Mouse (Mus musculus) T-helper 1 cell (primary cell): ENCODE measurements around the gene Ncoa7.
"Not testable (repeated sequence)": the region's sequence is repeated elsewhere in the genome, so short reads cannot be mapped to it uniquely, and the experiment has no call there.

ENCODE experiments used
- in situ Hi-C: fragments of 300-600 bp; cut with MboI, MseI; formaldehyde crosslinking; loops from one replicate; pipeline ENCODE4 v1.15.1; 2025; ENCODE audit warnings: high pct_unique_total_duplicates

Ncoa7 gene

DNA sequence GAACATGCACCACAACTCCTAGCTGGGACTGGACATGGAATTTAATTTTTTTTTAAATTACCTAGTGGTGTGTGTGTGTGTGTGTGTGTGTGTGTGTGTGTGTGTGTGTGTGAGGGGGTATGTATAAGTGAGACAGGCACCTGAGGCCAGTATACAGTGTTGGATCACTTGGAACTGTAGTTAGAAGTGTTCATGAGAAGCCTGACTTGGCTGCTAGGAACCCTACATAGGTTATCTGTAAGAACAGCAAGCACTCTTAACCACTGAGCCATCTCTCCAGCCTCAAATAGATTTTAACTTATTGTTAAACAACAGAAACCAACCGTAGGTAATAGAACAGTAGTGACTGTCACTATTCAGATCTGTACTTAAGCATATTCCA, 14.8 kb downstream of the Ncoa7 start:
- in situ Hi-C loops, result loop anchor here (5.0 kb wide), 1 partner anchor 51 kb away; no protein-coding TSS in a partner anchor

DNA sequence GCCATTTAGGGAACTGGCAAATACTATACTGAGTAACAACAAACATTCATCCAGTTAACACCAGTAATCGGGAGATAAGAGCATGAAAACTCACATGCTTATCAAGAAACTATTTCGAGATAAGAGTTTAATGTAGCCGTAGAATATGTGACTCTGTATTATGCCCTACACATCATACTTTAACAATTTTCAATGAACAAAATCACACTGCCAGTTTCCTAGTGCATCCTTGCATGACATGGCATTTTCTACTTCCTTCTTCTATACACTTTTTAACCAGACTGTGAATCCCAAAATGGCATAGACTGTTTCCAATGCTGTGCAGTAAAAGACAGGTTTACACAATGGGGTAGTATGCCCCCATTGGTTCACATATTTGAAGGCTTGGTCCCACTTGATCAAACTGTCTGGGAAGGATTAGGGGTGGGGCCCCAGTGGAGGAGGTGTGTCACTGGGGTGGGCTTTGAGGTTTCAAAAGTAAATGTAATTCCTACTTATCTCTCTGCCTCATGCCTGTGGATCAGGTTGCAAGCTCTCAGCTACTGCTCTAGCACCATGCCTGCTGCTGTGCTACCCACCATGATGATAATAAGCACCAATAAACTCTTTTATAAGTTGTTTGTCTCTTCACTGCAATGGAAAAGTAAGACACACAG, 15.3 kb downstream of the Ncoa7 start:
- in situ Hi-C loops, result loop anchor here (5.0 kb wide), 1 partner anchor 51 kb away; no protein-coding TSS in a partner anchor

DNA sequence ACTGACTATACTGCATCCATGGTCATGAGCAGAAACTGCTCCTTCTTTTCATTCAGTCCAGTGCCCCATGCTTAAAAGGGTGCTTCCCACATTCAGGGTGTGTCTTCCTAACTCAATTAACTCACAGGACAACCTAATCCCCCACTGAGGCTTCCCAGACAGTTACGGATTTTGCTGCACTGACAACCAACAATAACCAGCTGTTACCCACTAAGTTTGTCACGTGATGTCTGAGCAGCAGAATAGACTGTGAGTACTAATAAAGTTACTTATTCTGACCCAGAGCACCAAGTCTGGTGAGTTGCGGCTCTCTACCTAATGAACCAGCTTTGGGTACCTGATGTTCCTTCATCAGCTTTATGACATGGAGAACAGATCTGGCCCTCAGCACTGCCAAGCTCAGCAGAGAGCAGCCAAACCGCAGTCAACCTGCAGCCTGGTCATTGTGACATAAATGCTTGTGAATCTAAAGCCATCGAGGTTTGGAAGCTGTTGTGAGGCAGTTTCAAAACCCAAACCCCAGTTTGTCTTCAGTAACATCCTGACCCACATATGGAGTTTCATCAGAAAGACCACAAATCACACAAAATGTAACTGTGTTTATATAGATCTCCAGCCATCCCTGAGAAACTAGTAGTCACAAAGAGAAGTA, 16.9 kb downstream of the Ncoa7 start:
- in situ Hi-C loops, result loop anchor here (5.0 kb wide), 1 partner anchor 49 kb away; no protein-coding TSS in a partner anchor

DNA sequence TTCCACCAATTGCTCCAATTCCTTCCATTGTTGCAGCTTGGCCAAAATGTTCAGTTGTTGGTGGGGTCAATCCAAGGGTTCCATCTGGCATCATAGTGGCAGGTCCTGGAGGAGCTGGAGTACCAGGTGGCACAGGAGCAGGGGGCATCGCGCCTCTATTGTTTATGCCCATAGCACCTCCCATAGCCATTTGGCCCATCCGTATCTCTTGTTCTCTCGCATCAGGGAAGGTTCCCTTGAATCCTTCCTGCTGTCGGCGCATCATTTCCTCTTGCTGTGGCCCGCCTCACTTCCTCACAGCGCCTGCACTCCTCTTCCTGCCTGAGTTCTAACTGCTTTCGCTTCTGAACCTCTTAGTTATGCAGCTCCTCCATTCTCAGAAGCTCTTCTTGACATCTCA, 22.2 kb downstream of the Ncoa7 start:
- in situ Hi-C loops, result not testable (repeated sequence)

DNA sequence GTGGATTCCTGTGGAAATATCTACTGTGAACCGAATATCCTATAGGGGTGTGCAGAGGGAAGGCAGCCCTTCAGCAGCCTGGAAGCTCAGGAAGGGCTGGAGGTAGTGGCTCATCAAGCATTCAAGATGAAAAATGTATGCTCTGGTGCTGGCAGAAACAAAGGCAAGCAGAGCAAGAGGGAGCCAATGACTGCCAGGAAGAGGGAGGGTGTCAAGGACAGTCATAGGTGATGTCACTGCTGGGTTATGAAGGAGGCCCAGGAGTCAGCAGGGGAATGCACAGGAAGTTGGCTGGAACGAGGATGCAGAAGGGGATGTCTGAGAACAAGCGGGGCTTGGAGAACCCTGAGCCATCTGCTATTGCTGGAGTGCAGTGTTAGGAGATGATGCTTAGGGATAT, 24.9 kb downstream of the Ncoa7 start:
- in situ Hi-C loops, result no loop called here

DNA sequence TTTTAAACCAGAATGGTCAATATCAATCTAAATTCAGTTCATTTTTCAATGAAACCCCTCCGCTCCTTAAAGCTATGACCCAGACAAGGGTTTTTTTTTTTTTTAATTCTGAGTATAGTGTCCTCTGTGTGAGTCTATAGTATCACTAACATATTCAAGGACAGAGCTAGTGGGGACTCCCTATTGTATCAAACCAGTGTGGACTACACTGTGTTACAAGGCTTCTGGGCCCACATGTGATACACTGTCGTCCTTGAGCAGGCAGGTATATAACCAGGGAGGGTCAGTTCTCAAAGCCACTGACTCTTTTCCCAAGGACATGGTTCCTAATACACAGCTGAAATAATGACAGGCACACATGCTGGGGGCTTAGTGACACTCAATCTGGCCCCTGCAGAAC, 27.1 kb downstream of the Ncoa7 start:
- in situ Hi-C loops, result no loop called here

DNA sequence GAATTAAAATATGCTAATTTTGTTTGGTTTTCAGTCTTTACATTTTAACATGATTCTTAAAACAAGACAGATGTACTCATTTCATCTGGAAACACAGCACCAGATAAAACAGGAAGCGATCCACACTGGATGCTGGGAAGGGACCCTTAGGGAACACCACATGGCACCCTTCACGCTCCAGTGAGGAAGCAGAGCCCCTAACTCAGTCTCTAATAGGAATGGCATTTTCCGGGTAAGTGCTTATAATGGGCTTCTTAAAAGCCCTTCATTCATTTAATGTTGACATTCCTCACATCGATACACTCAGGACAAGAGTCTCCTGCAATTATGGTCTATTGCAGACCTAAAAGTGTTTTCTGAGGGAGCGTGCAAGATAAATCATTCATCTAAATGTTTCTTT, 27.6 kb downstream of the Ncoa7 start:
- in situ Hi-C loops, result no loop called here

DNA sequence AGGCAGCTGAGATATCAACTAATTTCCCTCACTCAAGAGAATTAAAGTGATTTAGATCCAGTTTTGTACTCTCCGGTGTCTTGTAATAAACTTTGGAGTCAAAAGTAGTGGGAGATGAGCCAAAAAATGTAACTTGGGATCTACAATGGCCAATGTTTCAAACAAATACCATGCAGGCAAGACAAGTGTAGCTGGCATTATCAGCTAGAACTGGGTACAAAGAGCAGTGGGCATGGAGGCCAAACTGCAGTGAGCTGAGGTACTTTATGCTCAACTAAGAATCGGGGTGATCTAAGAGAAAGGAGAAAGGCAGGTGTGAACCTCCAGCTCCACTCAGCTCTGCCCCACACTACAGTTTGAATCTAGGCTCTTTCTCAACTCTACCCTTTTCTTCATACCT, 28.7 kb downstream of the Ncoa7 start:
- in situ Hi-C loops, result no loop called here

DNA sequence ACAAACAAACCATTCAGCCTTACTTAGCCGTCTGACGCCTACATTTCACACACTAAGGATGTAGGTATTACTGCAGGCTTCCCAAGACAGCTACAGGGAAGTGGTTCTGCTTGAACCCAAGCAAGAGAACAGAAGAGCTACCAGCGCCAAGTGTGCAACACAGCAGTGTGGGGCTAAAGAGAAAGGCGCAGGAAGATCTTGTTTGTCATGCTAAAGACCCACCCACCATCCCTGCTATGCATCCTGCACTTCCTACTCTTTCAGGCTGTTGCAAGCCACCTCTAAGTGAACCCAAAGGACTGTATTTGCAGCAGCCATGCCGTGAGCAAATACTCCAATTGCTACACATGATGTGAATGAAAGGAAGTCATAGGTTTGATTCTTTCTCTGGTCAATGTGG, 29.9 kb downstream of the Ncoa7 start:
- in situ Hi-C loops, result no loop called here

DNA sequence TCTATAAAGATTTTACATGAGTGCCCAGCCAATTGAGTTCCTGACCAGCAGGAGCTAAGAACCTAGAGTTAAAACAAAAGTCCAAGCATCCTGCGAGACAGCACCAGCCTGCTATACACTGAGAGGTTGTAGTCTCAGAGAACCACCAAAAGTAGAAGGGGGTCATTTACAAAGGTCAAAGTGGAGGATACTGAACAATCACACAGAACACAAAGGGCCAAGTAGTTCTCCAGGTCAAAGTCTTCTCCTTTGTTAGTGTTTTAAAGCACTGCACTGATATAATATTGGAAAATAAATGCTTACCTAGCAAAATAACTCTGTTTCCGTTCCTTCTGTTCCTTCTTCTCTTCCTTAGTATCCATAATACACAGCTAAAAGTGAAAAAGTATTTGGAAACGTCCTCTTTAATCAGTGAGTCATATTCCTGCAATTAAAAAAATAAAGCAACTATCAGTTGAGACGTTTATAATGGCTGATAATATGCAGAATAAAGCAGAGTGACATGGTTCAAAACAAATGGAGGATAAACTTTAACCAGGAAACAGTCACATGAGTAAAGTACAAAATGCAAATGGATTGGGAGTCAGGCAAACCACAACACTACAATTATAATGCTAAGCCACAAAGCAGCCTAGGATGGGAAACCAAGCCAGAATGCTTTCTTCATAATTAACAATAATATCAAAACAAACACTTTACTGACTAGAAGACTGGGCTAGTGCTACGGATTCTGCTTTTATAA, 31.5 kb downstream of the Ncoa7 start:
- in situ Hi-C loops, result no loop called here

DNA sequence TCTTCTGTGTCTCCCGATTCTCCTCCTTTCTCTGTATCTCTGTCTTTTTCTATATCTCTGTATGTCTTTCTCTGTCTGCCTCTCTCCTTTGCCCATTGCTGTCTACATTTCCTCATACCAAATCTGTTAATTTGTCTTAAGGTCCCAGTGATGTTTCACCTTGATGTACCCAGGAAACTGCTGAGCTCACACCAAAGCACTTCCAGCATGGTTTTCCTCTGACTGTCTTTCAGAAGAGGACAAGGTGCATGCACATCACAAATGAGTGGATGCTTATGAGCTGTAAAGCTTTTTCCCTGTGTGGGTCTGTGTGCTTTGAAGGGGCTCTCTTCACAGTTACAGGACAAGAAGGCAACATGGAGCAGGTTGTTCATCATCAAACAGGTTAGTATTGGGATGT, 34.3 kb downstream of the Ncoa7 start:
- in situ Hi-C loops, result no loop called here

DNA sequence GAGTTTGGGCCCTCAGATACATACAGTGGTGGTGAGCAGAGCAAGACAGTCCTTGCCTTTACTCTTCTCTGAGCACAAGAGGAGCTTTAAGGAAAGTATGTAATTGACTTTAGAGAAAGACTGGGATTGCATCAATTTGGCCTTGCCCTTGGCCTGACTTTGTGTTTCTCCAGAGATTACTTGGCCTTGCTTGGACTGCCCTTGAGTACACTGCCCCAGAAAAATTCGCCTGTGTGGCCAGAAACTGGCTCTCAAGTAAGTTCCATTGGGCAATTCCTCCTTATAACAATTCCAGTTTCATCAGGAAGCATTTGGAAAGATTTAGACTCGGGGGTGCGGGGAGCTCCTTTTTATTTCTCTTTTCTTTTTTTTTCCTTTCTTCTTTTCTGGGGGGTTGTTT, 34.9 kb downstream of the Ncoa7 start:
- in situ Hi-C loops, result no loop called here

DNA sequence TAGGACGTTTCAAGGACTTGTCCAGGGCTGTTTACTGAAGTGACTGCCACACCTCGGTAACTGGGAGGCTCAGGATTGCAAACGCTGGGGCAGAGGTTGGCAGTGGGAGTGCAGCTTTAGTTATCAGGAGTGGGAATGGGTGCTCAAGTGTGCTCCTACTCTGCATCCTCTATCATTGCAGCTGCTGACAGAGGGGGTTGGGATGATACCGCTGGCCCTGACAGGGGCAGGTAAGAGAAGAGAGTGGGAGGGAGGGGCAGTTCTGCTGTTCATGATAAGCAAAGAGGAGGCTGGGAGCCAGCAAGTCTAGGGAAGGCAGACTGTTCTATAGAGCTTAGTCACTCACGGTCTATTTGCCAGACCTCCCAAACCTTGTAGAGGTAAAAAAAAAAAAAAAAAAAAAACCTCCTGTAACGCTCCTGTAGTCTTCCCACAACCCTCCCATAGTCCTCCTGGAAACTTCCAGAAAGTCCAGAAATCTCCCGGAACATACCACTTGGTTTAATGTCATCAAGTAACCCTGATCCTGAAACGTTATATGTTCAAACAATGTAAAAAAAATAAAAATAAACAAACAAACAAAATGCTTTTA, 39.9 kb downstream of the Ncoa7 start:
- in situ Hi-C loops, result no loop called here

DNA sequence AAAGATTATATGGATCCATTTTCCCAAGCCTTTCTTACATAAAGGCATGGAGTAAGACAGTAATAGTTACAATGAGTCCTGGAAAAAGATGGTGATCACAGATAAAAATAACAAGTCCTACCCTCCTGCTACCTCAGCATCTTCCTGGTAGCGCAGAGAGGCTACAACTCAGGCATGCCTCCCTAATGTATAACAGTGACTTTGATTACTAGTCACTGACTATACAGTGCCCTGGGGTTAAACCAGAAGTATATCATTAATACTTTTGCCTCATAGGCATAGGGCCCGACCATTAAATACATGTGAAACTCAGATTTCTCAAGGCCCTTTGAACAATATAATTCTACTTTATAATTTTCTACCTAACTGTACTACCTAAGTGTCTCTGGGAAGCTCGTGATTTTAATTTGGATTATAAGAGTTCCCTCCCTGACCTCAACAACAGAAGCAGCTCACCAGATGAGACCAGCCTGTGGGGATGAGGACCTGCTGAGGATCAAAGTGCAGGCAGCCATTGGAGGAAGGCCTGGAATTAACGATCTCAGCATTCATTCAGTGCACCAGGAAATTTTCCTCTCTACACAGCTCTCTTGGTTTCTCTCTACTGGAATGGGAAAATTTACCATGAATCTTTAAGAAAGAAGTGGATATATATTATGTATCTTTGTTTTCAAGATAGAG, 40.7 kb downstream of the Ncoa7 start:
- in situ Hi-C loops, result no loop called here

DNA sequence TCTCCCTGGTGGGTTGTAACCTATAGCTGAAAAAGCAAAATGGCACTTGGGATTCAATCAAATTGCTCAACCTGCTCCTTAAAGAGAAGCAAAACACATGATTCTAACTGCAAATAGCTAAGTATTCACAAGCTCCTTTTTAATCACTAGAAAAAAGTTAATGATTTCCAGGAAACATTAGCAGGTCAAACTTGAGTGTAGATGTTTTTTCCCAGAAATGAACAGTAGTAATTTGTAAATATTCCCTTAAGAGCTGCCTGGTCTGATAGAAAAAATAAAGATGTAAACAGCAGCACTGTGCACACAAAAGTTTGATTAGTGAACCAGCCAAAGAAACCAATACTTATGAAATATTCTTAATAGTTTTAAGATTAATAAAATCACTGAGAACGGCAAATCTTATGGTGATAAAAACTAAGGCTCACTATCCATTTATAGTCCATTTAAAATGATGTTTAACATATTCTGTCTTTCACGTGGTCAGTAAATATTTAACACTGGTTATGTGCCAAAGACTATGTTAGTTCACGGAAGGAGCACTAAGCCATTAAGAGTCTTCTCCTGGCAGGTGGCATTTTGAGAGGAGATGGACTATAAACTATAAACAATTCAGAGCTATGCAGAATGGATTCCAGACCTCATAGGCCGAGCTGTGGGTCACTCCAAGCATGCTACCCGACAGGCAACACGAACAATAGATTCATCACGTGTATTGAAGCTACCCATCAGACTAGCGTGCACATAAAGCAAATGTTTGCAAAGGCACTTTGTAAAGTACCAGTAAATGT, 43.6 kb downstream of the Ncoa7 start:
- in situ Hi-C loops, result no loop called here

DNA sequence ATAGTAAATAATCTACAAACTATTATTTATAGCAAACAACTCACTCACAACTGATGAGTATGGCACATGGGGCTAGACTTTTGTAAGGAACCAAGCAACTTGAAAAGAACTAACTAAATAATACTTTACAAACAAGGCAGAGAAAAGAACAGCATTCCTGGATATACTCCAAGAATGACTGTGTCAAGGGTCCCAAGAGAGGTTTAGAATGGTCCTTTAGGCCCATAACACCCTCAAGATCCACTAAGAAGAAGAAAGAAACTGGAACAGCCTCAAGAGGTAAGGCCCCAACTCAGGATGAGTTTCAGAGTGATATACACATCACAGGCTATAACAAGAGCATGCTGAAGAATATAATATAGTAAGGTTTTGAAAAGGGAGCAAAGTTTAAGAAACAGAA, 47.1 kb downstream of the Ncoa7 start:
- in situ Hi-C loops, result no loop called here

DNA sequence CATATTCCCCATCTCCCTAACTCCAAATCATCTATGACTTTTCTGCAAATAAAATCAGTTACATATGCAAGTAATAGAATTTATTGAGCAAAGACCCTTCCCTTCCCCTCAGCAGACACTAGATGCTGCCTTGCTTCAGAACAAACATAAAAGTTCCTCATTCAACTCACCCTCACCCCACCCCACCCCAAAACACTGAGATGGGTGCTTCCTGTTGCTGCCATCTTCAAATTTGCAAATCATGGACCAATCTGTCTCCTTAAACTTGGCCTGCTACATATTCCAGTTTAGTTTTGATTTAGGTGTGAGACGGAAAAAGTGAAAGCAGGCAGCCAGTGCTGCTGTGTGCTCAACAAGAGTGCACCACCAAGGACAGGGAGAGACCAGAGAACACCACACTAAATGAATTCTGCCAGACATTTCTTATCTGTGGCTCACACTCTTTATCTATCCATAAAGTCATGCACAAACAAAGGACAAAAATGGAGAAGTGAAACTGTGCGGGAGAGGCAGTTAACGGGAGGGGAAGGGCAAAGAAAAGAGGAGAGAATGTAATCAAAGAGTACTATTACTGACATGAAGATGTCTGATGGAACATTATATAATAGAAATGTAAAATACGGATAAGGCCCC, 48.2 kb downstream of the Ncoa7 start:
- in situ Hi-C loops, result no loop called here

DNA sequence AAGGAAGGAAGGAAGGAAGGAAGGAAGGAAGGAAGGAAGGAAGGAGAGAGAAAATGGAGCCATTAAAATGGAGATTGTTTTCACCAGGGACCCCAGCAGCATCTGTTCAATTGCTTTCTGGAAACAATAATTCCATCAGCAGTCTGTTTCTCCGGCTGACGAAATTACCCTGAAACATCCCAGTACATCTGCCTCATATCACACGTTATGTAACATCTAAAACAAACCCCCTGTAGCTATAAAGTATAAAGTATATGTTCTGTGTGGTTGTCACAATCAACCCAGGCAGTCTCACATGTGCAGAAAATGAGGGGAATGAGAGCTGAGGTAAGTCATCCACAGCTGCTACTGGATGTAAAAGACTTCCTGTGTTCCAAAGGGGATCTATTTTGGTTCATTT, 49.0 kb downstream of the Ncoa7 start:
- in situ Hi-C loops, result no loop called here

DNA sequence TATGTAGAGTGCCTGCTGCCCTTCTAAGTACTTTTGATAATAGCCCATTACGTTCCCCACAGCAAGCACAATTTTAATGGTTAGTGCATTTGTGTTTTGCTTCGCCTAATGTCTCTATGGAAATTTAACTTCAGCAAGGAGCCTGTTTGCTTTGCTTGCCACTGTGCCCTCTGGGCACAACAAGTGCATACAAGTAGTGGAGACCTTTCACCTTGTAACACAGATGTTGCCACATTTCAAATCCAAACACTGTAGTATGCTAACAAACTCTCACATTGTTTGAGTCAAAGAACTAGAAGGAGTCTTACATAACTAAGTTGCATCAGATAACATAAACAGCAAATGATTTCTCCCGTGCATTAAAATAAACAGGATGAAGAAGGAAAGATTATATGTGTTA, 50.6 kb downstream of the Ncoa7 start:
- in situ Hi-C loops, result no loop called here

DNA sequence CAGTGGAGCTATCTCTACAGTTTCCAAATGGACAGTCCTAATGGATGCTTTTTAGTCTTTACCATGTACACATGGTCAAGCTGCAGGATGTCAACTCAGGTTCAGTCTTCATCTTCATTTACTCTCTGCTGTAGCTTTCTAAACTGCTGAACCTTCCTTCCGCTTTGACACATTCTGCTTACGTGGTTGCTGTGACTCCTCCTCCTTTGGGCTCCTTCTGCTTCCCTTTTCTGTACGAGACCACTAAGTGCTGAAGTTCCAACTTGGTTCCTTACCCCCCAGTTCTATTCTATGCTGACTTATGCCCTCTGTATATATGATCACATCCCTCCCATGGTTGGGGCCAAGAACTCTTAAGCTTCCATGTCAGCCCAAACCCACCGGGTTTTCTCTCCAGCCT, 51.5 kb downstream of the Ncoa7 start:
- in situ Hi-C loops, result no loop called here

DNA sequence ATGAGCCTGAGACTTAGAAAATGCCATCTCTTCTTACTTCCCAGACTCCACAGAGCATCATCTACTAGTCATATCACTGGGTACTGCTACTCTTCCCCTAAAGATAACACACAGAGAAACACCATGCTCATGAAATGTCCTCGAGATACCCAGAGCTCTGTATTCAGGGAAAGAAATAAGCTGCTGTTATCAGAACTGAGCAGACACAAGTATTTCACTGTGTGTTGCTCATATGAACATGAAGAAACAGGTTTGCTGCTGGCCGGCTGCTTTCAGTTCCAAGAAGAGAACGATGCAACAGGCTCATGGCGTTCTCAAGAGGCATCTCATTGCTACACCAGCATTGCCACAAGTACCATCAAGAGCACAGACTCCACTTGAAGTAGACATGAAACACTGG, 53.3 kb downstream of the Ncoa7 start:
- in situ Hi-C loops, result no loop called here
